Mouse (Mus musculus) bone marrow, adult 2 months (tissue): ENCODE data around the gene Prkd3.

Experiments
- CTCF ChIP-seq: fragments of 200-500 bp; IDR thresholded peaks from 2 replicates; pipeline ENCODE4 v1.5.1; 2011; ENCODE audit warnings: low read length, control low read depth; ENCODE audit not compliant: control insufficient read depth, insufficient read depth
- POLR2A ChIP-seq: fragments of 200-500 bp; IDR thresholded peaks from 2 replicates; pipeline ENCODE4 v1.6.1; 2011; ENCODE audit warnings: low read depth, mild to moderate bottlenecking, control low read depth, low read length, borderline replicate concordance; ENCODE audit not compliant: control insufficient read depth

DNA sequence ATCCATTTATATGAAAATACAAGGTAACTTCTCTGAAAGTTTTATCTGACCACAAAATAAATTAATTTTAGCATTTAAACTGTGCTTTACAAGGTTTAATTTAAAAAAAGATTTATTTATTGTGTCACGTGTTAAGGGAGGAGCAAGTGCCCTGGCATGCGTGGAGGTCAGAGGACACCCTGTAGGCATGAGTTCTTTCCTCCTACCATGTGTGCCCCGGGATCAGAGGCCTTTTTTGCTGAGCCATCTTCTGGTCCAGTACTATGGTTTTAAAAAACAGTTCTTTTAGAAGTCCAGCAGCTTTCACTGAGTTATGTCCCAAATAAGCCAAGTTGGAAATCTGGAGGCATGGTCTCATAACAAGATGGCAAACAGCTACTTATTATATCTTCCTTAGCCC, 36.9 kb downstream of the Prkd3 start:
- TF ChIP-seq CTCF (no peak), POLR2A (no peak)
